Mouse (Mus musculus): Measurements from ENCODE around the gene Trp53rka. TPM values are rescaled to one million over a fixed set of nuclear protein-coding genes. Genes with fewer than 3 reads are reported as not detected.

The Trp53rka gene
- polyA plus RNA-seq, 1 experiment from 2014 or later, result 45.0 TPM

- 79% methylated on average over 3 of the region's 3 CpGs for WGBS
- H3K4me2 ChIP-seq (replicated peaks), result no peak overlapping the region
- no peak overlapping the region for H3K9ac ChIP-seq
- H3K9me3 ChIP-seq, result no peaks in the 10 kb centered on the region
- no peak overlapping the region for H3K4me3 ChIP-seq
- no peak overlapping the region for H3K27ac ChIP-seq
- H3K27me3 ChIP-seq, result no peaks in the 10 kb centered on the region; the same call in 1 of the 2 replicates
- no peaks in the 10 kb centered on the region for H3K36me3 ChIP-seq
- ATAC-seq (ENCODE audit: low FRiP score, low read depth), result no peak
- H3K4me1 ChIP-seq, result no peaks in the 10 kb centered on the region
These were observed 48.3 kb downstream of the Trp53rka start for GRCm38 (mm10) chr2:165444861-165445260.

- Histone ChIP-seq H3K4me2 (replicated peaks) (no peak overlapping the region), H3K27me3 (no peaks in the 10 kb centered on the region), H3K36me3 (no peaks in the 10 kb centered on the region), H3K4me1 (no peaks in the 10 kb centered on the region), H3K27ac (no peak overlapping the region), H3K9ac (no peak overlapping the region), H3K4me3 (no peak overlapping the region), H3K9me3 (no peaks in the 10 kb centered on the region)
- WGBS, result 82% methylated on average over 10 of the region's 10 CpGs
- ATAC-seq (ENCODE audit: low FRiP score, low read depth), result no peak
These were observed 50.1 kb downstream of the Trp53rka start for GRCm38 (mm10) chr2:165442981-165443380.

- Histone ChIP-seq H3K4me3 (no peak overlapping the region), H3K9ac (no peak overlapping the region), H3K4me1 (no peaks in the 10 kb centered on the region), H3K27ac (no peak overlapping the region), H3K36me3 (no peaks in the 10 kb centered on the region), H3K9me3 (no peaks in the 10 kb centered on the region), H3K4me2 (replicated peaks) (no peak overlapping the region), H3K27me3 (no peaks in the 10 kb centered on the region)
- no peak for ATAC-seq (ENCODE audit: low FRiP score, low read depth)
- 58% methylated on average over 4 of the region's 4 CpGs for whole genome bisulfite sequencing
These were observed 51.5 kb downstream of the Trp53rka start for GRCm38 (mm10) chr2:165441613-165442012.

Other genes starting within 250 kb of the Trp53rka start
- 56.3 and 56.4 TPM in 2 replicates for gene Slc35c2, start 205.5 kb downstream of the Trp53rka start, polyA plus RNA-seq (2015; fragmentation: Nextera tagmentation; extraction: Ambion mirVana)
- gene Elmo2, start 166.8 kb downstream of the Trp53rka start, polyA plus RNA-seq (2015; fragmentation: Nextera tagmentation; extraction: Ambion mirVana), result 83.0 and 86.4 TPM in 2 replicates
- gene Zfp663, start 124.6 kb downstream of the Trp53rka start, polyA plus RNA-seq (2015; fragmentation: Nextera tagmentation; extraction: Ambion mirVana), result 0.31 and 0.75 TPM in 2 replicates
- gene Zfp334, start 105.1 kb downstream of the Trp53rka start, polyA plus RNA-seq (2015; fragmentation: Nextera tagmentation; extraction: Ambion mirVana), result 10.0 and 10.4 TPM in 2 replicates
- gene Ocstamp, start 92.9 kb downstream of the Trp53rka start, polyA plus RNA-seq (2015; fragmentation: Nextera tagmentation; extraction: Ambion mirVana), result 0.05 TPM in 1 of 2 replicates, not detected in the other
- 0.13 and 0.15 TPM in 2 replicates for gene Slc13a3, start 20.1 kb downstream of the Trp53rka start, polyA plus RNA-seq (2015; fragmentation: Nextera tagmentation; extraction: Ambion mirVana)
- gene Slc2a10, start 10.5 kb upstream of the Trp53rka start, polyA plus RNA-seq (2015; fragmentation: Nextera tagmentation; extraction: Ambion mirVana), result 11.0 and 12.6 TPM in 2 replicates
- 17.2 and 17.5 TPM in 2 replicates for gene Eya2, start 101.7 kb upstream of the Trp53rka start, polyA plus RNA-seq (2015; fragmentation: Nextera tagmentation; extraction: Ambion mirVana)